Mouse (Mus musculus) lung, postnatal 0 days (tissue): ENCODE results near the gene Arap1.

Experiments
- CTCF ChIP-seq: IDR thresholded peaks from 2 replicates; pipeline ENCODE4 v1.5.1; 2016; ENCODE audit warnings: antibody characterized with exemption, mild to moderate bottlenecking
- EP300 ChIP-seq: IDR thresholded peaks from 2 replicates; pipeline ENCODE4 v1.6.1; 2016; ENCODE audit warnings: antibody characterized with exemption, mild to moderate bottlenecking, control low read depth

DNA sequence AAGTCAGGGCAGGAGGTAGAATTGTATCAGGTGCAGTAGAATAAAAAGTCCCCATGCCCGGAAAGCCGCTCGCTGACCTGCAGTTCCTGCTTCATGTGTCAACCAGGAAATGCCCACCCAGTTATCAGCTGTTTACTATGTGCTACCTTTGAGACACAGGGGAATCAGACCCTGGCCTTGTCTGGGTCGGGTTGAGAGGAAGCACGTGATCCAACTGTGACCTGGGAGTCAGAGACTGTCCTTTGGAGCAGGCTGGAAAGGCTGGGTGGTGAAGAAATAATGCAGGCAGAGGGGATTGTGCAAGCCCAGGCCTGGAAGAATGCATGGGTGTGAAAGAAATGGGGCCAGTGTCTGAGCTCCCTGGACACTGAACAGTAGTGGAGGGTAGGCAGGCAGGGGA, 6.6 kb downstream of the Arap1 start:
- no peak for TF ChIP-seq CTCF
- TF ChIP-seq EP300, result no peak
